Mouse (Mus musculus) spleen, adult 2 months (tissue): ENCODE results near the gene Ddx3x.

Experiments
- CTCF ChIP-seq: fragments of 200-500 bp; IDR thresholded peaks from 2 replicates; pipeline ENCODE4 v1.5.1; 2011; ENCODE audit warnings: mild to moderate bottlenecking, inconsistent platforms; ENCODE audit not compliant: insufficient read depth, insufficient read length, insufficient replicate concordance; ENCODE audit errors: extremely low read depth
- POLR2A ChIP-seq: fragments of 200-500 bp; IDR thresholded peaks from 2 replicates; pipeline ENCODE4 v1.6.1; 2011; ENCODE audit warnings: low read depth, low read length, inconsistent platforms

- no peak for TF ChIP-seq CTCF
- TF ChIP-seq POLR2A, result no peak
Observed at GRCm38 (mm10) chrX:13295229-13295571, 14.4 kb downstream of the Ddx3x start.
